Mouse (Mus musculus): ENCODE measurements around the gene Galnt4. TPM values are rescaled to one million over a fixed set of nuclear protein-coding genes. Genes with fewer than 3 reads are reported as not detected.

Galnt4 gene
- polyA plus RNA-seq, 1 experiment: 11.0 TPM

DNA sequence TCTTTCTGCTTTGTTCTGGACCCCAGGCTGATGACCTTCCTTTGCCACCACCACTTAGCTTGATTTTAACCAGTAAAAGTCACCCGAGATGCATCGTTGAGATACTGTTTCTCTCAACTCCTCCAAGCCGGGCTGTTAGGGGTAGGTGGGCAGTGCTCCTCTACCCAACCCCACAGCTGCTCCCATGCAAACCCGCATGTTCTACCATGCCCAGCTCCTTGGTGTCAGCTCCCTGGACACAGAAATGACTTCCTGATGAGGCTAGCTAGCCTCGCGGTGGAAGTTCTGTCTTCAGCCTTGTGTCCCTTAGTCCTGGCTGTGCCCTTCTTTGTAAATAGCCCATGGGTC is 22.7 kb upstream of the Galnt4 start:
- Histone ChIP-seq H3K4me3 (ENCODE audit: insufficient read depth, low read length) (no peak overlapping the region), H3K4me1 (ENCODE audit: control insufficient read depth, insufficient read depth, low read length) (peaks cover 37% of the 10 kb centered on the region), H3K27ac (ENCODE audit: insufficient read depth, low read depth, low read length) (no peak overlapping the region)
- TF ChIP-seq CTCF (IDR thresholded peaks at IDR 0.05; ENCODE audit: low read depth, low read length) (no peak), POLR2A (IDR thresholded peaks at IDR 0.05; ENCODE audit: borderline replicate concordance, low read depth, low read length) (no peak)

DNA sequence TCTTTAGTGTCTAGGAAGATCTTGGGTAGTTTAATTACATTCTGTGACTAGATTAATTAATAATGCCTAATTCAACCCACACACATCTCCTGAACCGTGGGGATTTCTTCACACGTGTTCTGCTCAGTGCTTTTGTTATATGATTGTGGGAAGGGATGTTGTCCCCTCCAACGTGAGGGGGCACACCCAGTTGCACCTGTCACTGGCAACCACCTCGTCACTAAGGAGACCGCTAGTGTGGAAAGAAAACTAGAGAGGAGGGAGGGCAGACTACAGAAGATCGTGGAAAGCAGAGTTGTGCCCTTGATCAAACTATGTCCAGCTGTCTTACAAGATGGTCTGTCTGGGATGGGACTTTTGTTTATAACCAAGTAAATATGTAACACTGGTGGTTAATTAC is 21.9 kb upstream of the Galnt4 start:
- Histone ChIP-seq H3K4me3 (ENCODE audit: insufficient read depth, low read length) (no peak overlapping the region), H3K4me1 (ENCODE audit: control insufficient read depth, insufficient read depth, low read length) (peaks cover 35% of the 10 kb centered on the region), H3K27ac (ENCODE audit: insufficient read depth, low read depth, low read length) (no peak overlapping the region)
- TF ChIP-seq POLR2A (IDR thresholded peaks at IDR 0.05; ENCODE audit: borderline replicate concordance, low read depth, low read length) (no peak), CTCF (IDR thresholded peaks at IDR 0.05; ENCODE audit: low read depth, low read length) (no peak)

DNA sequence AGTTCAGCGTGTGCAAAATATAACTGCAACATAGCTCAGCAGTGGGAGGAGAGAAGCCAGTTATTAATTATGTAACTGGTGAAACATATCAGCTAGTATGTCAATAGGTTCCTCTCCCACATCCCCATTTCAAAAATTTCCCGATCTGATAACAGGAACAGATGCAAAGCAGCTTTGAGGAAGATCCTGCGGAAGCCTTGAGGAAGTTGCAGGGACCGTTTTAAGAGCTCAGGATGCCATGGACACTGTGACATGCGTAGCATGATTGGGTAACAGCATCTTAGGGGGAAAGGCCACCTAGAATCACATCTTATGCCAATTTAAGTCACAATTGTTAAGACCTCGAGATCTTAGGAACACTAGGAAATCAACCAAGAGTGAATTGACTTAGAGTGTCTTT is 18.1 kb upstream of the Galnt4 start:
- no peak overlapping the region for H3K4me3 ChIP-seq (ENCODE audit: insufficient read depth, low read length)
- no peak overlapping the region for H3K27ac ChIP-seq (ENCODE audit: insufficient read depth, low read depth, low read length)
- TF ChIP-seq CTCF (IDR thresholded peaks at IDR 0.05; ENCODE audit: low read depth, low read length) (no peak), POLR2A (IDR thresholded peaks at IDR 0.05; ENCODE audit: borderline replicate concordance, low read depth, low read length) (no peak)
- H3K4me1 ChIP-seq (ENCODE audit: control insufficient read depth, insufficient read depth, low read length): peaks cover 20% of the 10 kb centered on the region

DNA sequence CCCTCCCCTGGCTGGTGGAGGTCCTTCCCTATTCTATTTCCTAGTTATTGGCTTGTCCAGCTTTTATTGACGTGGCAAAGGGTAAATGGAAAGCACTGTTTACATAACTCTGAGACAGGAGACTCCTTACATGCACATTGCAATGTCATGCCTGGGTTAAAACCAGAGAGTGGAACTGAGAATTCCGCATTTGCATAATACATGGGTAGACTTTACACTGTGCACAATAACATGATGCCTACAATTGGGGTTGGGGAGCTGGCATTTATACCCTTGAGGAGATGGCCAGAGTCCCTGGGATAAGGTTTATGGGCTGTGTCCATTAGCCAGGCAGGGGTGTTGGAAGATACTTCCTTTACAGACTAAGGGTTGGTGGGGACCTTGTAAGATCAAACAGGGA is 14.6 kb upstream of the Galnt4 start:
- Histone ChIP-seq H3K4me3 (ENCODE audit: insufficient read depth, low read length) (no peak overlapping the region), H3K4me1 (ENCODE audit: control insufficient read depth, insufficient read depth, low read length) (peaks cover 12% of the 10 kb centered on the region), H3K27ac (ENCODE audit: insufficient read depth, low read depth, low read length) (no peak overlapping the region)
- TF ChIP-seq POLR2A (IDR thresholded peaks at IDR 0.05; ENCODE audit: borderline replicate concordance, low read depth, low read length): no peak
- no peak for TF ChIP-seq CTCF (IDR thresholded peaks at IDR 0.05; ENCODE audit: low read depth, low read length)

DNA sequence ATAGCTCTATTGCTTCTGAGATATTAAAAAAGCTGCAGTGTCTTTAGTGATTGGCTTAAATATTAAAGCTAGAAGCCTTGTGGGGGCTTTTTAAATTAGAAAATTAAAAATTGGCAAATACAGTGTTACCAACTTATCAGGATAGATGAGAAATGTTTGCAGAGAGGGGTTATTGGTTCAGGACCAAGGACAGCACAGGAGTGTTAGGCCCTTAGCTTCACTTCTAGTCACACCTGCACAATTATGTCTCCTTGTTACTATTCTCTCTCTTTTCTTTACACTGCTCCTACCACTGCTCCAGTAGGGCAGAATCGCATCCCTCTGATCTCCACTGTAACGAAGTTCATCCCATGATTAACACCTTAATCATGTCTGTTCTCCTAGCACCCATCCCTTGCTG is 12.8 kb upstream of the Galnt4 start:
- Histone ChIP-seq H3K4me1 (ENCODE audit: control insufficient read depth, insufficient read depth, low read length) (peaks cover 4% of the 10 kb centered on the region), H3K4me3 (ENCODE audit: insufficient read depth, low read length) (no peak overlapping the region), H3K27ac (ENCODE audit: insufficient read depth, low read depth, low read length) (no peak overlapping the region)
- TF ChIP-seq POLR2A (IDR thresholded peaks at IDR 0.05; ENCODE audit: borderline replicate concordance, low read depth, low read length) (no peak), CTCF (IDR thresholded peaks at IDR 0.05; ENCODE audit: low read depth, low read length) (no peak)

DNA sequence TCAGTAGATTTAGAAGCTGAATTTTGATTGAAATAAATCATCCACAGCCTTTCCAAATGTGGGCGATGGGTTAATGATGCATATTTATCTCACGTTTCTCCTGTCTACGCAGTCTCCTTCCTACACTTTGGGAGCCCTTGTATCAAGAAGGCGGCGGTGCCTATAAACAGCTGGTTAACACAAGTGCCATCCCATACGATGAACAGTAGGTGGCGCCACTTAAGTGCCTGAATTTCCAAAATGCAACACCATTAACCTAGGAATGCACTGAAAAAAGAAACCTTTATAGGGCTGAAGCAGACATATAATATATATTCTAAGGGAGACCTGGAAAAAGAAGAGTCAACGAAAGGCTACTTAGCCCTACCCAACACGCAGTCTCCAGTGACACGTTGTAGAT is 10.6 kb upstream of the Galnt4 start:
- TF ChIP-seq POLR2A (IDR thresholded peaks at IDR 0.05; ENCODE audit: borderline replicate concordance, low read depth, low read length) (no peak), CTCF (IDR thresholded peaks at IDR 0.05; ENCODE audit: low read depth, low read length) (no peak)

DNA sequence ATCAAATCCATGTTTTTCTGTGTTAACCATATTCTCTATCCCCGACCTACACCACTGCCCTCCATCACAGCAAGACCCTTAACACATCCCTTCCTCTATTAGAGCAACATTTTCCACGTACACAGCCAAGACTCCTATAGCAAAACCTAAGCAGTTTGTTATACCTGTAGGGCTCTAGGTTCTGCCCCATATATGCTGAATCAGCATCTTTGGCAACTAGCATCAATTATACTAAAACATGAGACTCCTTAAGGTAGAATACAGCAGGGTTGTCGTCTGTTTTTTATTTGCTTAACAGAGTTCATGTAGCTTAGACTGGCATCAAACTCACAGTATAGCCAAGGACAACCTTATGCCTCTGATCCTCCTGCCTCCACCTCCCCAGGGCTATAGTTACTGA is 2.4 kb upstream of the Galnt4 start:
- Histone ChIP-seq H3K4me1 (ENCODE audit: control insufficient read depth, insufficient read depth, low read length) (peaks cover 6% of the 10 kb centered on the region; the same call in 1 of the 2 replicates), H3K27ac (ENCODE audit: insufficient read depth, low read depth, low read length) (no peak overlapping the region), H3K4me3 (ENCODE audit: insufficient read depth, low read length) (no peak overlapping the region)
- TF ChIP-seq POLR2A (IDR thresholded peaks at IDR 0.05; ENCODE audit: borderline replicate concordance, low read depth, low read length) (no peak), CTCF (IDR thresholded peaks at IDR 0.05; ENCODE audit: low read depth, low read length) (no peak)

More for the DNA sequence above, 10.6 kb upstream of the Galnt4 start:
- Histone ChIP-seq H3K27ac (ENCODE audit: insufficient read depth, low read depth, low read length) (no peak overlapping the region), H3K4me3 (ENCODE audit: insufficient read depth, low read length) (no peak overlapping the region), H3K4me1 (ENCODE audit: control insufficient read depth, insufficient read depth, low read length) (no peaks in the 10 kb centered on the region)

DNA sequence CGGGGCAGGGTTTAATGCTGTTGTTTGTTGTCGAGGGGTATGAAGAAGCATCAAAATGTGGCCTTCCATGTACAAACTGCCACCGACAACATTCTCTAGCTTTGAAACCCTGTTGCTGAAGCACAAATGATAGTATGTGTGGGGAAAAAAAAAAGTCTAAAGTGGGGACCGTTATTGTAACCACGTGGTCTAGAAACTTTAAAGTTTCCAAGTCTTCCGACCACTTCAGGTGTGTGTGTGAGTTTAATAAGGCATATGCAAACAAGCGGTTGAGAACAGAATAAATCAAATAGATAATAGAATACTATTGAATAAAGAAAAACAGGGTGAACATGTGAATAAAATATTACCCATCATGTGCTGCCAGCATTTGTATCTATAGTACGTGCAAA is 1.7 kb upstream of the Galnt4 start:
- peak overlapping the region; percentile 91; the same call in 1 of the 2 replicates for H3K27ac ChIP-seq (ENCODE audit: insufficient read depth, low read depth, low read length)
- peaks cover 6% of the 10 kb centered on the region; the same call in 1 of the 2 replicates for H3K4me1 ChIP-seq (ENCODE audit: control insufficient read depth, insufficient read depth, low read length)
- TF ChIP-seq POLR2A (IDR thresholded peaks at IDR 0.05; ENCODE audit: borderline replicate concordance, low read depth, low read length): no peak
- TF ChIP-seq CTCF (IDR thresholded peaks at IDR 0.05; ENCODE audit: low read depth, low read length): no peak
- H3K4me3 ChIP-seq (ENCODE audit: insufficient read depth, low read length): peak overlapping the region; percentile 99

DNA sequence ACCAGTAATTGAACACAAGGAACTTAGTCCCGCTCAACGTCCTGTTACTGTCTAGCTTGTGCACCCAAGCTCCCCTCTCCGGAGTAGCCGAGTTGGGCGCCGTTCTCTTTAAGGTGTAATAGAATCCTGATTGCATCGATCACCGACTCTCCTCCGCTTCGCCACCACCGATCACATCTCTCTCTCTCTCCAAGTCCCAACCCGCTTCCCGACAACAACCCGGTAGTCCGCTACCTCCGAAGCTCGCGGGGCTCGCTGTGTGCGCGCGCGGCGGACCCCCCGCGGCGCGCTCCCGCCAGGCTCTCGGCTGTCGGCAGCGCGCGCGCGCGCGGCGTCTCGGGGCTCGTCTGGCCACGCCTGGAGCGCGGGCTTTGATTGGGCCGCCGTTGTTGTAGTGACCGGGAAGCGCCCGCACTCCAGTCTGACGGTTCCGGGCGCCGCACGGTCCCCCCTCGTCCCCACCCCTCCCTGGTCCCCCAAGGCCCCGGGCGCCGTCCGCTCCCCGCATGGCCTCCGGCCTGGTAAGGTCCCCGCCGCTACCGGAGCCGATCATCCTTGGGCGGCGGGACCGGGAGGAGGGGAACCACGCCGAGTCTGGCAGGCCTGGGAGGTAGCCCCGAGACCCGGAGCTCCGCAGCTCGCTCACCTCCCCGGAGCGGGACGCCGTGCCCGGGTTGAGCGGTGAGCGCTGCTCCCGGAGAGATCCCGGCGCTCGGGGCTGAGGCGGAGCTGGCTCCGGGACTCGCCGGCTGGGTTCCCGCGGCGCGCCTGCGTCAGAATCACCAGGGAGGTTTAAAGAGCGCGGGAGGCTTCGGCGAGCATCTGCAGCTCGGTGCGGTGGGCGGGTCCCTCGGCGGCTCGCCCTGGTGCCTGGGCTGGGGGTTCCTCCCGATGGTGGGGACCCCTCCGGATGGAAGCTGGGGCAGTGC is 992 bp upstream of the Galnt4 start, which contains the start of gene Poc1b:
Gene Poc1b, plus strand, starts transcription at position 334 of the 929 bp plus-strand sequence.
- H3K27ac ChIP-seq (ENCODE audit: insufficient read depth, low read depth, low read length): peak within 1 kb of the TSS; percentile 91
- H3K4me1 ChIP-seq (ENCODE audit: control insufficient read depth, insufficient read depth, low read length): peaks cover 6% of the 10 kb centered on the region; the same call in 1 of the 2 replicates
- peak within 1 kb of the TSS; percentile 99 for H3K4me3 ChIP-seq (ENCODE audit: insufficient read depth, low read length)
- TF ChIP-seq POLR2A (IDR thresholded peaks at IDR 0.05; ENCODE audit: borderline replicate concordance, low read depth, low read length) (no peak), CTCF (IDR thresholded peaks at IDR 0.05; ENCODE audit: low read depth, low read length) (no peak)

DNA sequence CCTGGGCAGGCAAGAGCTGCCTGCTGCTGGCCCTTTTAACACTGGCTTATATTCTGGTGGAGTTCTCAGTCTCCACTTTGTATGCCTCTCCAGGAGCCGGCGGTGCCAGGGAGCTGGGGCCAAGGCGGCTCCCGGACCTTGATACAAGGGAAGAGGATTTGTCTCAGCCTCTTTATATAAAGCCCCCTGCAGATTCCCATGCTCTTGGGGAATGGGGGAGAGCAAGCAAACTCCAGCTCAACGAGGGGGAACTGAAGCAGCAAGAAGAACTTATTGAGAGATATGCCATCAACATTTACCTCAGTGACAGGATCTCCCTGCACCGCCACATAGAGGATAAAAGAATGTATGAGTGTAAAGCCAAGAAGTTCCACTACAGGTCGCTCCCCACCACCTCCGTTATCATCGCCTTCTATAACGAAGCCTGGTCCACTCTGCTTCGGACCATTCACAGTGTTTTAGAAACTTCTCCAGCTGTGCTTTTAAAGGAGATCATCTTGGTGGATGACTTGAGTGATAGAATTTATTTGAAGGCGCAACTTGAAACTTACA is 548 bp downstream of the Galnt4 start:
- peaks cover 6% of the 10 kb centered on the region; the same call in 1 of the 2 replicates for H3K4me1 ChIP-seq (ENCODE audit: control insufficient read depth, insufficient read depth, low read length)
- no peak overlapping the region for H3K27ac ChIP-seq (ENCODE audit: insufficient read depth, low read depth, low read length)
- peak overlapping the region; percentile 99 for H3K4me3 ChIP-seq (ENCODE audit: insufficient read depth, low read length)
- no peak for TF ChIP-seq CTCF (IDR thresholded peaks at IDR 0.05; ENCODE audit: low read depth, low read length)
- TF ChIP-seq POLR2A (IDR thresholded peaks at IDR 0.05; ENCODE audit: borderline replicate concordance, low read depth, low read length): no peak
